Mouse (Mus musculus) mammary gland, adult 2 months (tissue): ENCODE data around the gene Mdk. TPM values are rescaled to one million over a fixed set of nuclear protein-coding genes. Genes with fewer than 3 reads are reported as not detected.

ENCODE experiments used
- polyA plus RNA-seq: library from polyadenylated mRNA; depleted of rRNA; stranded (reverse); fragments of >200 nt; gene quantifications from 2 replicates; pipeline ENCODE4 v1.2.3, GENCODE M21; 2012; ENCODE audit warnings: low replicate concordance; rRNA removed

Gene Mdk
- 10.3 and 16.7 TPM in 2 replicates for polyA plus RNA-seq

DNA sequence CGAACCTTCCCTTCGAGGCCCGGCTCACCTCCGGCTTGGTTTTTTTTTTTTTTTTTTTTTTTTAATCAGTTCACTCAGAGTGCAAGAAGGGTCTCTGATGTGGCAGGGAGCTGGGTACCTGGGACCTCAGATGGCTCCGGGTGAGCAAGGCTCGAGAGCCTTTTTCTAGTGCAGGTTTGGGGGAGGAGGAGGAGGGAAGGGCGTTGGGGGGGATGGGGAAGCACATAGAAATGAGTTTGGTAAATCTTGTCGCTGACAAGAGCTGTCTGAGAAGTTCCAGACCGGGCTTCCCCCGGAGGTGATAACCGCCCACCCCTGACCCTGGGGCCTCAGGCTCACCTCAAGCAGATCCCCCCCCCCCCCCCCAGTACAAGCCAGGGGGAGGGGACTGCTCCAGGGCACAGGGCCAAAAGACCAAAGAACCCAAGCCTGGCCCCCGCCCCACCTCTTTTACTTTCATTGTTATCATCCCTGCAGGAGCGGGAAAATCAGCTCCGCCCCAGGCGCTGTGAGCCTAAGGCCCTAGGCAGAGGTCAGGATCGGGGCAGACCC, at the start of gene Mdk:
Gene Mdk (minus strand): TSS at position 138 of the 552 bp plus-strand sequence.

DNA sequence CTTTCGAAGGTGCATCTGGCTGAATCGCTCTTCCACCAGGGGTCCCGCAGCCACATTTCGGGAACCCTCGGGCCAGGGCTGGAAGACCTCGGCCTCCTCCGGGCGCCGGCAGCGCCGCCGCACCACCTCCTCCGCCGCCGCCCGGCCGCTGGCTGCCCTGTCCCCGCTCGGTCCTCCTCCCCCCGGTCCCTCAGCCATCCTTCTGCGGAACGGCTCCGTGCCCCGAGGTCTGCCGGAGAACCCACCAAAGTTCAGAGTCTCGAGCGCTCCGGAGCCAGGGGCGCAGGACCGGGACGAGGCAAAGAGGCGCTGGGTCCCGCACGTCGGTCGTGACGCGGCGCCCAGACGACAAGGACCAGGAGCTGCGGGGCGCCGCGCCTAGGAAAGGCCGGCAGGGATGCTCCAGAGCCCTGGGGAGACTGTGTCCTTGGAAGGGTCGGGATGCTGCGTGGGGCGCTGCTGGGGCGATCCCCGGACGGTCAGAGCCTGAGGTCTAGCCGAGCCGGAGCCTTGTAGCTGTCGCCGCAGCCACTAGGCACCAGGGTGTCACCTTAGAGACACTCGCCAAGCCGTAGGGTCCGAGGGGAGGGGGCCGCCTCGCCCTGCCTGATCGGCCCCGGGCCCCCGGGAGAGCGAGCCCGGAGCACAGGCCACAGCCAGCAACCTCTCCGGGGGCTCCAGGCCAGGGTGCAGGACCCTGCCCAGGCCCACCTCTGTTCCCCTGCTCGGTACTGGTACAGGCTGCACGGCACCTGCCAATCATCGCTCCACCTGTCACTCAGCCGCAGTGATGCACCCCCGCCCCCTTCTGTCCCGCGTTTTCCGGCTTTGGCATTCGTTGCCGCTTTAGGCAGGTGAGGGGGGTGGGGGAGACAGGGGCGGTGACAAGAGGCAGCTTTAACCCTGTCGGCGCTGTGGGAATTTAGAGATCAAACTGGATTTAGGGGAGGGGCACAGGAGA, 43.8 kb upstream of the Mdk start, which contains the start of gene Dgkz:
Gene Dgkz (minus strand): TSS at position 284 of the 961 bp plus-strand sequence.

DNA sequence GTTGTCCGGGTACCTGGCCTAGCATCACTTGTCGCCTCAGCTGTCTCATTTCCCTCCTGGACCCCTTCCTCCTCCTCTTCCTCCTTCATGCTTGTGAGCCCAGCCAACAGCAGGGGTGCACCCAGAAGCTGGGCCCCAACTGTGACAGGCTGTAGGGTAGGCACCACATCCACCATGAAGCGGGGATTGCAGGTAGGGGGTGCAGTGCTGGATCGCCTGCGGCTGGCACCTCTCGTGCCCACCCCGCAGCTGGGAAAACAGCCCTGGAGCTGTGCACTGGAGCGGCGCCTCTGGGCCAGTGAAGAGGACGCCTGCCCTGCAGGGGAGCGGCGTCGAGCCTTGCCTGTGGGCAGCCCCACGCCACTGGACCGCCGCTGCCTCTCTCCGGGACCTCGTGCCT, 13.4 kb upstream of the Mdk start, which contains the start of gene Gm9821:
Gene Gm9821 (plus strand): TSS at position 221 of the 400 bp plus-strand sequence.

DNA sequence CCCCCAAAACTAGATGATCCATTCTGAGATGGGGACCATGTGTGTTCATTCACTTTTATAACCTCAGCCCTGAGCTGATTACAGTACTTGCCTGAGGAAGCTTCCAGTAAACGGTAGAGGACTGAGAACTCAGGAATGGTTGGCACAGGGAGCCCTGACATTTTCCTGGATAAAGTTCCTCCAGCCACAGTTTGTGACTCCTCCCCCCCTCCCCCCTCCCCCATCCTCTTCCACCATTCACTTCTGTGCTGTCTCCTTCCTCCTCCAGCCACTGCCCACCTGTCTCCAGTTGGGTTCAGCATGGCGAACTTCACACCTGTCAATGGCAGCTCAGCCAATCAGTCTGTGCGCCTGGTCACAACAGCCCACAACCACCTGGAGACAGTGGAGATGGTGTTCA, 5.1 kb downstream of the Mdk start, which contains the start of gene Chrm4:
Gene Chrm4 (plus strand): TSS at position 301 of the 400 bp plus-strand sequence.

Other genes starting within 250 kb of the Mdk start
- gene Atg13, start 221.7 kb downstream of the Mdk start, polyA plus RNA-seq, result 28.3 and 43.6 TPM in 2 replicates
- 1.9 and 3.8 TPM in 2 replicates for gene Harbi1, start 221.4 kb downstream of the Mdk start, polyA plus RNA-seq
- 21.8 and 21.9 TPM in 2 replicates for gene Ambra1, start 202.2 kb downstream of the Mdk start, polyA plus RNA-seq
- gene Chrm4, start 5.0 kb downstream of the Mdk start, polyA plus RNA-seq, result 0.46 and 0.78 TPM in 2 replicates
- not detected in 2 replicates for gene Gm9821, start 13.4 kb upstream of the Mdk start, polyA plus RNA-seq
- gene Dgkz, start 43.6 kb upstream of the Mdk start, polyA plus RNA-seq, result 160 and 296 TPM in 2 replicates
- 5.8 and 12.5 TPM in 2 replicates for gene Creb3l1, start 92.2 kb upstream of the Mdk start, polyA plus RNA-seq
- 59.3 and 63.7 TPM in 2 replicates for gene Phf21a, start 160.8 kb upstream of the Mdk start, polyA plus RNA-seq